Mouse (Mus musculus) gonadal fat pad, adult 2 months (tissue): ENCODE data around the gene P3h1. TPM values are rescaled to one million over a fixed set of nuclear protein-coding genes. Genes with fewer than 3 reads are reported as not detected.
A peak's percentile ranks its signal among the peaks of the same experiment; 100 is the strongest.
"Not testable (repeated sequence)": the region's sequence is repeated elsewhere in the genome, so short reads cannot be mapped to it uniquely, and the experiment has no call there.

Experiments
- DNase-seq: peaks from one replicate; pipeline ENCODE4 v3.0.0-alpha.2; 2012; ENCODE audit warnings: low read depth
- polyA plus RNA-seq: library from polyadenylated mRNA; depleted of rRNA; stranded (reverse); fragments of >200 nt; gene quantifications from 2 replicates; pipeline ENCODE4 v1.2.3, GENCODE M21; 2012; rRNA removed

The P3h1 gene
- polyA plus RNA-seq, 1 experiment: 26.6 TPM

GRCm38 (mm10) chr4:119274627-119275026 lies 41.9 kb downstream of the P3h1 start:
- no peak for DNase-seq

- no peak for DNase-seq
Measured at GRCm38 (mm10) chr4:119275226-119275625, 42.5 kb downstream of the P3h1 start.

- DNase-seq: no peak
Measured at GRCm38 (mm10) chr4:119275726-119276125, 43.0 kb downstream of the P3h1 start.

- DNase-seq: not testable (repeated sequence)
Measured at GRCm38 (mm10) chr4:119278784-119279183, 46.1 kb downstream of the P3h1 start.

- no peak for DNase-seq
Measured at GRCm38 (mm10) chr4:119284861-119285260, 52.1 kb downstream of the P3h1 start.

- no peak for DNase-seq
Measured at GRCm38 (mm10) chr4:119285336-119285735, 52.6 kb downstream of the P3h1 start.

- no peak for DNase-seq
Measured at GRCm38 (mm10) chr4:119291921-119292320, 59.2 kb downstream of the P3h1 start.

- peak; percentile 49 for DNase-seq
Measured at GRCm38 (mm10) chr4:119292771-119293573, 60.3 kb downstream of the P3h1 start.

- DNase-seq: no peak
Measured at GRCm38 (mm10) chr4:119293574-119294258, 61.0 kb downstream of the P3h1 start.

GRCm38 (mm10) chr4:119294415-119295133 lies 61.9 kb downstream of the P3h1 start, which contains the start of gene Ybx1:
Ybx1 (minus strand) TSS chr4:119294604.
- DNase-seq: peak; percentile 81

- DNase-seq: no peak
Measured at GRCm38 (mm10) chr4:119295134-119295453, 62.4 kb downstream of the P3h1 start.

- no peak for DNase-seq
Measured at GRCm38 (mm10) chr4:119297361-119297760, 64.6 kb downstream of the P3h1 start.

Other genes with a start within 250 kb of the P3h1 start
- 32.1 and 37.3 TPM in 2 replicates for gene Slc2a1, start 124.2 kb upstream of the P3h1 start, polyA plus RNA-seq
- 6.7 and 8.0 TPM in 2 replicates for gene Zfp691, start 58.7 kb upstream of the P3h1 start, polyA plus RNA-seq
- 0.15 and 0.26 TPM in 2 replicates for gene Ermap, start 42.9 kb upstream of the P3h1 start, polyA plus RNA-seq
- gene Svbp, start 37.6 kb upstream of the P3h1 start, polyA plus RNA-seq: 25.2 and 29.0 TPM in 2 replicates
- gene Tmem269, start 14.7 kb upstream of the P3h1 start, polyA plus RNA-seq: 0.70 and 0.93 TPM in 2 replicates
- gene AU022252, start 203 bp upstream of the P3h1 start, polyA plus RNA-seq: 6.4 and 8.3 TPM in 2 replicates
- 0.04 and 0.05 TPM in 2 replicates for gene Cldn19, start 22.5 kb downstream of the P3h1 start, polyA plus RNA-seq
- gene Ybx1, start 61.7 kb downstream of the P3h1 start, polyA plus RNA-seq: 130 and 192 TPM in 2 replicates
- 9.1 and 9.5 TPM in 2 replicates for gene Ppih, start 87.6 kb downstream of the P3h1 start, polyA plus RNA-seq
- 1.1 and 2.0 TPM in 2 replicates for gene Ccdc30, start 182.6 kb downstream of the P3h1 start, polyA plus RNA-seq
- gene Ppcs, start 189.5 kb downstream of the P3h1 start, polyA plus RNA-seq: 14.0 and 15.4 TPM in 2 replicates
- gene Zmynd12, start 189.9 kb downstream of the P3h1 start, polyA plus RNA-seq: 3.4 and 4.5 TPM in 2 replicates